Mouse (Mus musculus) kidney, adult 2 months (tissue): ENCODE measurements around the gene Ssh3. TPM values are rescaled to one million over a fixed set of nuclear protein-coding genes. Genes with fewer than 3 reads are reported as not detected.
A peak's percentile ranks its signal among the peaks of the same experiment; 100 is the strongest.

ENCODE experiments used
- DNase-seq: peaks from one replicate; pipeline ENCODE4 v3.0.0; 2021
- H3K27ac ChIP-seq: fragments of 200-500 bp; 2 replicates; pipeline ENCODE4 v1.5.1; 2012; ENCODE audit warnings: low read depth, low read length, control low read depth, inconsistent platforms; ENCODE audit not compliant: insufficient read depth
- H3K27me3 ChIP-seq: fragments of 200-500 bp; replicated peaks from 2 replicates; pipeline ENCODE4 v1.6.1; 2012; ENCODE audit warnings: mild to moderate bottlenecking, moderate library complexity, low read length, inconsistent platforms; ENCODE audit not compliant: control insufficient read depth, insufficient read depth
- H3K36me3 ChIP-seq: fragments of 200-500 bp; 2 replicates; pipeline ENCODE4 v1.6.1; 2012; ENCODE audit warnings: mild to moderate bottlenecking, moderate library complexity, low read length, inconsistent platforms; ENCODE audit not compliant: control insufficient read depth, insufficient read depth
- H3K4me1 ChIP-seq: fragments of 200-500 bp; 2 replicates; pipeline ENCODE4 v1.6.1; 2011; ENCODE audit warnings: low read length; ENCODE audit not compliant: control insufficient read depth, insufficient read depth
- H3K4me3 ChIP-seq: fragments of 200-500 bp; 2 replicates; pipeline ENCODE4 v1.5.1; 2011; ENCODE audit warnings: mild to moderate bottlenecking, low read depth, low read length, control low read depth; ENCODE audit not compliant: insufficient read depth
- CTCF ChIP-seq: fragments of 200-500 bp; conservative IDR thresholded peaks from 2 replicates; pipeline ENCODE4 v1.5.1; 2011; ENCODE audit warnings: low read depth, mild to moderate bottlenecking, control low read depth, low read length, moderate library complexity, mixed read lengths; ENCODE audit not compliant: insufficient read depth, insufficient read length
- POLR2A ChIP-seq: fragments of 200-500 bp; IDR thresholded peaks from one replicate; pipeline ENCODE4 v1.6.1; 2011; ENCODE audit warnings: low read depth, low read length, control low read depth
- WGBS: fragments of 180-500 bp; shearing (Covaris S2); methylation state at CpG from one replicate; pipeline ENCODE4 v1.1.7; 2018; 5-methylcytosine and 5-hydroxymethylcytosine counted together
- polyA plus RNA-seq: library from polyadenylated mRNA; depleted of rRNA; stranded (reverse); fragments of >200 nt; gene quantifications from 2 replicates; pipeline ENCODE4 v1.2.3, GENCODE M21; 2012; rRNA removed

Gene Ssh3
- polyA plus RNA-seq, result 39.0 and 61.4 TPM in 2 replicates

GRCm38 (mm10) chr19:4268566-4269361 lies at the start of gene Ssh3:
Gene Ssh3, minus strand, starts transcription at chr19:4269180.
- peaks cover 4% of the 10 kb centered on the region; the same call in 1 of the 2 replicates for H3K4me1 ChIP-seq
- H3K27ac ChIP-seq, result peak within 1 kb of the TSS; percentile 29
- WGBS, result 6% methylated on average over 46 of the region's 46 CpGs

DNA sequence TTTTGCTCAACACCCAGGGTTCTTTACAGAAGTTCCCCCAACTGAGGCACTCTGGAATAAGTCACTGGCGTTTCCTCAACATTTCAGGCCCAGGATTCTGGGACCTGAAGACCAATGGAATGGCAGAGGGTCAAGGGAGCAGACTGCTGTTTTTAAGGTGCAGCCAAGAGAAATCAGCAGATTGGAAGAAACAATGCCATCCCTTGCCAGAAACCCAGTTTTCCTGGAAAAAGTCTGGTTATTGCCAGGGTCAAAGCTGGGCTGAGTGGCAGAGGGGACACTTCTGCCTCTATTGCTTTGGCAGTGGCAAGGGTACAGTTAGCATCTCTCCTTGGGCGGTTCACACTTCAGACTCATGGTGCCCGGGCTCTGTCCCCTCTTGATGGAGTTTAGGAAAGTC lies 48.2 kb upstream of the Ssh3 start:
- no peak overlapping the region for H3K4me3 ChIP-seq
- DNase-seq, result no peak
- H3K27me3 ChIP-seq, result no peaks in the 10 kb centered on the region
- 76% methylated on average over 3 of the region's 3 CpGs for WGBS
- no peak overlapping the region for H3K27ac ChIP-seq
- no peaks in the 10 kb centered on the region for H3K4me1 ChIP-seq
- TF ChIP-seq POLR2A (no peak), CTCF (no peak)
- peaks cover 14% of the 10 kb centered on the region for H3K36me3 ChIP-seq

More at GRCm38 (mm10) chr19:4268566-4269361, at the start of gene Ssh3:
- Histone ChIP-seq H3K36me3 (no peaks in the 10 kb centered on the region; the same call in 1 of the 2 replicates), H3K4me3 (peak within 1 kb of the TSS; percentile 68), H3K27me3 (no peaks in the 10 kb centered on the region)
- peak; percentile 95 for DNase-seq
- peak; percentile 34 for TF ChIP-seq POLR2A
- no peak for TF ChIP-seq CTCF

GRCm38 (mm10) chr19:4315223-4315944 lies 46.4 kb upstream of the Ssh3 start:
- Histone ChIP-seq H3K4me1 (no peaks in the 10 kb centered on the region), H3K27me3 (no peaks in the 10 kb centered on the region), H3K4me3 (no peak overlapping the region), H3K27ac (no peak overlapping the region), H3K36me3 (peaks cover 10% of the 10 kb centered on the region)
- TF ChIP-seq POLR2A (no peak), CTCF (no peak)
- 53% methylated on average over 6 of the region's 6 CpGs for WGBS
- peak; percentile 75 for DNase-seq

DNA sequence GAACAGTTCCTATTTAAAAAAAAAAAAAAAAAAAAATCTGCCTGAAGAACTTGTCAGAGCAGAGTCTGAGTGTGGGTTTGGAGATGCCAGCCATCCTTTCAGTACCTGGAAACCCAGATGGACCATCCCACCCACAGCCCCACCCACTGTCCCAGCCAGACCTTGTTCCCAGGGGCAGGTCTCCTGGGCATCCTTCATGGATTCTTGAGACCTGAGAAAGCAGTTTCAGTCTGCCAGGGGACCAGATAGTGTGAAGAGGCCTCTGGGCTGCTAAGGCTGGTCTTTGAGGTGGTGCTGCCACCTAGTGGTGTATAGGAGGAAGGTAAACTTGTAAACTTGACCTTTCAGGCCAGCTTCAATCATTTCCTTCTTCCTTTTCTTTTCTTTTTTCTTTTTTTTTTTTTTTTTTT lies 40.8 kb upstream of the Ssh3 start:
- peaks cover 11% of the 10 kb centered on the region; the same call in 1 of the 2 replicates for H3K4me1 ChIP-seq
- no peak overlapping the region for H3K4me3 ChIP-seq
- TF ChIP-seq CTCF (peak; percentile 85), POLR2A (no peak)
- H3K27me3 ChIP-seq, result no peaks in the 10 kb centered on the region
- H3K27ac ChIP-seq, result no peak overlapping the region
- no peaks in the 10 kb centered on the region for H3K36me3 ChIP-seq
- DNase-seq, result peak; percentile 76

DNA sequence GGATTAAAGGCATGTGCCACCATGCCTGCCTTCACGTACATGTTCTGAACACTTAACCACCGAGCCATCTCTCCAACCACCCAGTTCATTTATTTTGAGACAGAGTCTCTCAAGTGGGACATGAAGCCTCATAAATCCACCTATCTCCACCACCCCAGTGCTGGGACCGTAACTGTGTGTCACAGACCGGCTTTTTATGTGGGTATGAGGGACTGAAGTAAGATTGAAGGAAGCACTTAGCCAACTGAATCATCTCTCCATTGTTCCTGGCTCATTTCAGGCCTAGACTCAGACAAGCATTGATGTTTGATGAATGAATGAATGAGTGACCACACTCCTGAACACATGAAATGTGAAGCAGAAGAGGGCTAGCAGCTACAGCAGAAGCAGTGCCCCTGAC lies 40.3 kb upstream of the Ssh3 start:
- Histone ChIP-seq H3K27ac (no peak overlapping the region), H3K4me3 (no peak overlapping the region), H3K36me3 (no peaks in the 10 kb centered on the region), H3K4me1 (peaks cover 15% of the 10 kb centered on the region; the same call in 1 of the 2 replicates), H3K27me3 (no peaks in the 10 kb centered on the region)
- no peak for DNase-seq
- TF ChIP-seq POLR2A, result no peak
- TF ChIP-seq CTCF, result no peak
- WGBS, result 91% methylated on average over 4 of the region's 4 CpGs

DNA sequence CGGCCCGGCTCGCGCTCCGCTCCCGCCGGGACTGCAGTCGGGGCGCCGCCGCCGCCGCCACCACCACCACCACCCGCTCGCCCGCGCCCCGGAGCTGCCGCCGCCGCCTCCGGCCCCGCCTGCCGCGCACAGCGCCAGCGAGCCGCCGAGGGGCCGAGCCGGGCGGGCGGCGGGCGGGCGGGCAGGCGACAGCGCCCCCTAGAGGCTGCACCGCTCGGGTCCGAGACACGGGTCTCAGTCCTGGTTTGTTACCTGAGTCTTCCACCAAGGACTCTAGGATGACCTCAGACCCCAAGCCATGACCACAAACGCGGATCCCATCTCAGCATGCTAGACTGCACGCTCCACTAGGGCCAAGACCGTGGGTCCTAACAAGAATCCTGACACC lies 37.2 kb upstream of the Ssh3 start, which contains the start of gene Grk2:
Gene Grk2 (minus strand): TSS at position 33 of the 388 bp plus-strand sequence.
- Histone ChIP-seq H3K4me1 (peaks cover 40% of the 10 kb centered on the region), H3K27ac (peak within 1 kb of the TSS; percentile 58), H3K36me3 (no peaks in the 10 kb centered on the region), H3K4me3 (peak within 1 kb of the TSS; percentile 72), H3K27me3 (no peaks in the 10 kb centered on the region)
- TF ChIP-seq CTCF (peak; percentile 65), POLR2A (no peak)
- peak; percentile 86 for DNase-seq
- 9% methylated on average over 46 of the region's 46 CpGs for WGBS
